Mouse (Mus musculus): Measurements from ENCODE around the gene Sfxn2. TPM values are rescaled to one million over a fixed set of nuclear protein-coding genes. Genes with fewer than 3 reads are reported as not detected.
A peak's percentile ranks its signal among the peaks of the same experiment; 100 is the strongest.

The Sfxn2 gene
- polyA plus RNA-seq, 1 experiment from 2014 or later, result 23.6 TPM

DNA sequence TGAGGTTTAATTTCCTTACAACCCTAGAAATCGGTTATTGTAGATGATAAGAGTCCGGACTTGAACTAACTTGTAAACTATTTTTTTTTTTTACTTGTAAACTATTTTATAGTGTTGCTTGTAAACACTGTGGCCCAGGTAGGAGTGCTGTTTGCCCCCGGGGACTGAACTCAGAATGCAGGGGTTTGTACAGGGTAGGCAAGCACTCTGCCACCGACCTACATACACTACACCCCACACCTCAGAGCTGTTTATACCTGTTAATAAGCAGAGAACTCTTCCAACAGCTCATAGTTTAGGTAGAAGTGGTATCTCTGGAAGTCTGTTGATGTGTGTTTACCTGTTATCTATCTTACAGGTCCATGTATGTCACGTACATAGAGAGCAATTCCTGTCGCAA, 825 bp downstream of the Sfxn2 start:
- H3K9ac ChIP-seq, result peak overlapping the region; percentile 69
- no peaks in the 10 kb centered on the region for H3K36me3 ChIP-seq
- H3K4me3 ChIP-seq, result peak overlapping the region; percentile 80
- WGBS, result 46% methylated on average over 6 of the region's 6 CpGs
- no peaks in the 10 kb centered on the region for H3K27me3 ChIP-seq
- H3K9me3 ChIP-seq, result no peaks in the 10 kb centered on the region
- peak overlapping the region; percentile 73 for H3K4me2 ChIP-seq (replicated peaks)
- no peak for ATAC-seq (ENCODE audit: insufficient number of reproducible peaks, insufficient read depth, low FRiP score, low TSS enrichment)
- H3K4me1 ChIP-seq, result peaks cover 17% of the 10 kb centered on the region
- no peak overlapping the region for H3K27ac ChIP-seq

DNA sequence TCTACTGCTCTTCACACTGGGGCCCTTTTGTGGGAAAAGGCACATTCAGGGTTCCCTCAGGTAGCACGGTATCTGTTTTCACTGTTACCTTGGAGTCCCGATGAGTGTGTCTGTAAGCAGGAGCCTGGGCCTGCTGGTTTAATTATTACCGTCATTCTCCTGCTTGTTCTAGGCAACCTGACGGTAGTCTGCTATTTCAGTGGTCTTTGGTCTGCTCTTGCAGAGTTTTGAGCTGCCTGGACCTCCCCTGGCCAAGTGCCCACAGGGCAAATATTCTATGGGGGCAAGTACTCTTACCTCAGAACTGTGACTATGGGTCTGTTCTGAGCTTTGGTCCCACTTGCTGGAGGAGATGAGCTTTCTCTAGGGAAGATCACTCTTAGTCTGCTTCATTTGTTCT, 2.0 kb downstream of the Sfxn2 start:
- no peak for ATAC-seq (ENCODE audit: insufficient number of reproducible peaks, insufficient read depth, low FRiP score, low TSS enrichment)
- no peak overlapping the region for H3K4me2 ChIP-seq (replicated peaks)
- no peak overlapping the region for H3K4me3 ChIP-seq

GRCm38 (mm10) chr19:46587823-46588508, 14.8 kb downstream of the Sfxn2 start:
- peaks cover 55% of the 10 kb centered on the region for H3K36me3 ChIP-seq
- H3K27me3 ChIP-seq, result no peaks in the 10 kb centered on the region
- no peak overlapping the region for H3K27ac ChIP-seq
- no peaks in the 10 kb centered on the region for H3K4me1 ChIP-seq
- WGBS, result 62% methylated on average over 13 of the region's 13 CpGs
- no peak for ATAC-seq (ENCODE audit: insufficient number of reproducible peaks, insufficient read depth, low FRiP score, low TSS enrichment)
- H3K9ac ChIP-seq, result no peak overlapping the region
- no peak overlapping the region for H3K4me2 ChIP-seq (replicated peaks)
- no peak overlapping the region for H3K4me3 ChIP-seq
- no peaks in the 10 kb centered on the region for H3K9me3 ChIP-seq

More for the DNA sequence above, 2.0 kb downstream of the Sfxn2 start:
- no peaks in the 10 kb centered on the region for H3K9me3 ChIP-seq
- H3K27me3 ChIP-seq, result no peaks in the 10 kb centered on the region
- H3K27ac ChIP-seq, result no peak overlapping the region
- no peak overlapping the region for H3K9ac ChIP-seq
- peaks cover 17% of the 10 kb centered on the region for H3K4me1 ChIP-seq
- WGBS, result 47% methylated on average over 4 of the region's 4 CpGs
- no peaks in the 10 kb centered on the region for H3K36me3 ChIP-seq

- H3K4me2 ChIP-seq (replicated peaks), result no peak overlapping the region
- no peak for ATAC-seq (ENCODE audit: insufficient number of reproducible peaks, insufficient read depth, low FRiP score, low TSS enrichment)
- no peaks in the 10 kb centered on the region for H3K27me3 ChIP-seq
- no peak overlapping the region for H3K9ac ChIP-seq
- no peak overlapping the region for H3K4me3 ChIP-seq
- H3K9me3 ChIP-seq, result no peaks in the 10 kb centered on the region
- H3K27ac ChIP-seq, result no peak overlapping the region
- no peaks in the 10 kb centered on the region for H3K4me1 ChIP-seq
- 90% methylated on average over 6 of the region's 6 CpGs for WGBS
- H3K36me3 ChIP-seq, result peaks cover 63% of the 10 kb centered on the region
These were observed 18.4 kb downstream of the Sfxn2 start for GRCm38 (mm10) chr19:46591575-46591974.

GRCm38 (mm10) chr19:46592751-46593439, 19.7 kb downstream of the Sfxn2 start:
- no peak overlapping the region for H3K27ac ChIP-seq
- H3K4me3 ChIP-seq, result no peak overlapping the region
- peaks cover 57% of the 10 kb centered on the region for H3K36me3 ChIP-seq
- H3K4me1 ChIP-seq, result no peaks in the 10 kb centered on the region
- 91% methylated on average over 9 of the region's 9 CpGs for WGBS
- no peak overlapping the region for H3K9ac ChIP-seq
- no peak overlapping the region for H3K4me2 ChIP-seq (replicated peaks)
- no peak for ATAC-seq (ENCODE audit: insufficient number of reproducible peaks, insufficient read depth, low FRiP score, low TSS enrichment)
- no peaks in the 10 kb centered on the region for H3K9me3 ChIP-seq
- H3K27me3 ChIP-seq, result no peaks in the 10 kb centered on the region

DNA sequence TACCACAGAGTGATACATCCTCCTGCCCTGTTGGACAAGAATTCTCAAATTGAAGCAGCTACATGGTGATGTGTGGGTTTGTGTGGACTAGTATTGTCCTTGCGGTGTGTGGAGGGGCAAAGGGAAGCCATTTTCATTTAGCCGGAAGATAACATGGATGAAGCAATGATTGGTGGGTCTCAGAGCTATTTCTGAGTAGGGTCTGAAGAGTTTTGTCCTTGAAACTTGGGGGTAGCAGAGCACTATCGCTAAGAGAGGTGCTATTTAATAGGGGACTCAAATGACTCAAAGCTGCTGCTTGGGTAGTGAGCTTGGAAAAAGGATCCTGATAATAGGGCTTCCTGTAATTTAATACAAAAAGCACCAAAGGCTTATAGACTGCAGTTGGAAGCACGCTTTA, 25.0 kb downstream of the Sfxn2 start:
- H3K9me3 ChIP-seq, result no peaks in the 10 kb centered on the region
- peaks cover 11% of the 10 kb centered on the region; the same call in 1 of the 2 replicates for H3K36me3 ChIP-seq
- H3K27me3 ChIP-seq, result no peaks in the 10 kb centered on the region
- no peak overlapping the region for H3K4me3 ChIP-seq
- peak overlapping the region; percentile 86; the same call in 1 of the 2 replicates for H3K4me2 ChIP-seq (replicated peaks)
- H3K4me1 ChIP-seq, result peaks cover 13% of the 10 kb centered on the region
- H3K27ac ChIP-seq, result no peak overlapping the region
- H3K9ac ChIP-seq, result no peak overlapping the region
- no peak for ATAC-seq (ENCODE audit: insufficient number of reproducible peaks, insufficient read depth, low FRiP score, low TSS enrichment)
- WGBS, result 77% methylated on average over 4 of the region's 4 CpGs

- WGBS, result 1% methylated on average over 22 of the region's 22 CpGs
- Histone ChIP-seq H3K4me2 (replicated peaks) (peak within 1 kb of the TSS; percentile 86), H3K9me3 (no peaks in the 10 kb centered on the region), H3K4me3 (peak within 1 kb of the TSS; percentile 99), H3K27ac (peak within 1 kb of the TSS; percentile 54; the same call in 1 of the 2 replicates), H3K27me3 (no peaks in the 10 kb centered on the region), H3K4me1 (peaks cover 13% of the 10 kb centered on the region), H3K9ac (peak within 1 kb of the TSS; percentile 80), H3K36me3 (peaks cover 9% of the 10 kb centered on the region; the same call in 1 of the 2 replicates)
- peak; percentile 99 for ATAC-seq (ENCODE audit: insufficient number of reproducible peaks, insufficient read depth, low FRiP score, low TSS enrichment)
These were observed 25.6 kb downstream of the Sfxn2 start, which contains the start of gene Wbp1l for GRCm38 (mm10) chr19:46598720-46599252. Gene Wbp1l, plus strand, starts transcription at chr19:46599084.

DNA sequence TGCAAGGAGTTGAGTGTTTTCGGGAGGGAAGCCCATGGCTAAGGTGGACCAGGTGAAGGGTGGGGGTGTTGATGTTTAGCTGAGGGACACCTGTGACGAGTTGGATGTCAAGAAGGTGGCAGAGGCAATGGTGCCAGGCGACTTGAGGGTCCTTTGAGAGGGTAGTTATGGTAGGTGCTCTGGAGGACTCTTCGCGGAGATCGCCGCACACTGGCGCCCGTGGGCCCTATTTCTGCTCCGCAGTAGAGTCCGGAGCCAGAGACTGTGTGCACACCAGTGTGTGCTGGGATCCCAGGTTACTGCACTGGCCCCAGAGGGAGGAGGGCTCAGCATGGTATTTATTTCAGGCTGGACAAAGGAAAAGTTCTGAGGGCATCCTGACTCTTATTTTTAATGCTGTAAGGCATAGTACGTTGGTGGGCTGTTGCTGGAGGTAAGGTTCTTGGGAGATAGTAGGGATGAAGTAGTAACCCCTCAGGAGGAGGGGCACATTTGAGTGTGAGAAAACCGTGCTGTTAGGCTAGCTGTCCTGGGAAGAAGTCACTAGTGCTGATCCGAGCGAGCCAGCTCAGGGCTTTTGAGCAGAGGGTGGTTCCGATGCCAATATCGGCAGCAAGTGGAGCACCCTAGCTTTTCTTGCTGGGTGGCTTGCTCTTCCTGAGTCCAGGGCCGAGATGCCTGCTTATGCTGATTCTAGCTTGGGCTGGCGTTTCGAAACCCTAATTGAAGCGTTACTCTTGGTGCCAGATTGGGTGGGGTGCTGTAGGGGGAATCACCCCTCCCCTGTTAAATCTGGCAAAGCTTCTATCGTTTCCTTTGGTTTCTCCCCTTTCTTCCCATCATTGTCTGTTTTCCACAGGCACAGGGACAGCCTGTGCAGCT, 26.5 kb downstream of the Sfxn2 start:
- H3K27ac ChIP-seq, result peak overlapping the region; percentile 54; the same call in 1 of the 2 replicates
- WGBS, result 19% methylated on average over 22 of the region's 22 CpGs

GRCm38 (mm10) chr19:46600371-46600770, 27.2 kb downstream of the Sfxn2 start:
- Histone ChIP-seq H3K4me2 (replicated peaks) (peak overlapping the region; percentile 86), H3K9me3 (no peaks in the 10 kb centered on the region), H3K27ac (no peak overlapping the region), H3K9ac (no peak overlapping the region), H3K27me3 (no peaks in the 10 kb centered on the region), H3K4me1 (peaks cover 13% of the 10 kb centered on the region), H3K36me3 (peaks cover 9% of the 10 kb centered on the region), H3K4me3 (peak overlapping the region; percentile 99)
- no peak for ATAC-seq (ENCODE audit: insufficient number of reproducible peaks, insufficient read depth, low FRiP score, low TSS enrichment)
- WGBS, result 76% methylated on average over 4 of the region's 4 CpGs

More for the DNA sequence above, 26.5 kb downstream of the Sfxn2 start:
- Histone ChIP-seq H3K4me2 (replicated peaks) (peak overlapping the region; percentile 86), H3K36me3 (peaks cover 9% of the 10 kb centered on the region), H3K9me3 (no peaks in the 10 kb centered on the region), H3K4me3 (peak overlapping the region; percentile 99), H3K4me1 (peaks cover 13% of the 10 kb centered on the region), H3K9ac (peak overlapping the region; percentile 80), H3K27me3 (no peaks in the 10 kb centered on the region)
- ATAC-seq (ENCODE audit: insufficient number of reproducible peaks, insufficient read depth, low FRiP score, low TSS enrichment), result peak; percentile 19; the same call in 1 of the 2 replicates

DNA sequence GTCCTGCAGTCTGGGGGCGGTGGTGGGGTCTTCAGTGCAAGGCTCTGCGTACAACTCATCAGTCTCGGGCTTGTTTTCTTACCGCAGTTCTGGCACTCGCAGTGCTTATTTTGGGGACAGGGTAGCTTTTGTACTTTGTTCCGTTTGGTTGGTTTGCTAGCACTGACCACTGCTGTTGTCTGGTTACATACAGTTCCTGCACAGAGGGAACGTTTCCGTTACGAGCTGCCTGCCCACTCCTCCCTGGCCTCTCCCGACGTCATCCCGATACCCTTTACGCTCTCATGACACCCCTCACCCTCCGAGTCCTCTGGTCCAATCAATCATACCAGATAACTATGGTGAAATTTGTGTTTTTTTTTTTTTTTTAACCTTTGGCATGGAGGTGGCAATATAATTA, 28.3 kb downstream of the Sfxn2 start:
- H3K27ac ChIP-seq, result no peak overlapping the region
- peaks cover 13% of the 10 kb centered on the region for H3K36me3 ChIP-seq
- no peak overlapping the region for H3K9ac ChIP-seq
- no peak for ATAC-seq (ENCODE audit: insufficient number of reproducible peaks, insufficient read depth, low FRiP score, low TSS enrichment)
- 88% methylated on average over 14 of the region's 14 CpGs for WGBS
- no peak overlapping the region for H3K4me2 ChIP-seq (replicated peaks)
- peaks cover 13% of the 10 kb centered on the region for H3K4me1 ChIP-seq
- no peaks in the 10 kb centered on the region for H3K9me3 ChIP-seq
- no peak overlapping the region for H3K4me3 ChIP-seq
- H3K27me3 ChIP-seq, result no peaks in the 10 kb centered on the region

GRCm38 (mm10) chr19:46602406-46602805, 29.2 kb downstream of the Sfxn2 start:
- H3K9me3 ChIP-seq, result no peaks in the 10 kb centered on the region
- no peak for ATAC-seq (ENCODE audit: insufficient number of reproducible peaks, insufficient read depth, low FRiP score, low TSS enrichment)
- peaks cover 20% of the 10 kb centered on the region for H3K36me3 ChIP-seq
- no peak overlapping the region for H3K27ac ChIP-seq
- H3K27me3 ChIP-seq, result no peaks in the 10 kb centered on the region
- WGBS, result 96% methylated on average over 4 of the region's 4 CpGs
- H3K4me1 ChIP-seq, result peaks cover 13% of the 10 kb centered on the region
- H3K4me2 ChIP-seq (replicated peaks), result no peak overlapping the region
- no peak overlapping the region for H3K4me3 ChIP-seq
- H3K9ac ChIP-seq, result no peak overlapping the region
